ENCODE assay signal across 9 mouse cellular contexts in genomic region chr17:25809606-25810340, GRCm38 (mm10). TPM values are rescaled to one million over a fixed set of nuclear protein-coding genes. Genes with fewer than 3 reads are reported as not detected.
DNase-seq lines count a peak whose midpoint lies in the region; ATAC-seq and TF ChIP-seq lines count a peak whose summit lies in the region.
"Had no signal": no experiment of that assay in that cellular context is flagged by ENCODE, and none has a peak within 500 bp of the region (broad histone marks: within the 10 kb centered on the region; RNA-seq: fewer than 3 reads in every experiment).

No protein-coding gene starts in this region.

- H3K4me2 ChIP-seq in heart, postnatal 0 days (ENCODE audit: low read depth, low read length), result peak overlapping the region; percentile 89
- peak overlapping the region; percentile 96 for H3K4me2 ChIP-seq in intestine, embryonic 16.5 days (ENCODE audit: low read depth, low read length)
- peak overlapping the region; percentile 94 for H3K4me2 ChIP-seq in neural tube, embryonic 15.5 days

- no peak overlapping the region for H3K27ac ChIP-seq in heart, postnatal 0 days (ENCODE audit: low read depth)
- H3K27ac ChIP-seq in intestine, embryonic 16.5 days (ENCODE audit: low read length), result no peak overlapping the region
- peak overlapping the region; percentile 98 for H3K27ac ChIP-seq in neural tube, embryonic 15.5 days (replicated peaks)

- H3K36me3 ChIP-seq in heart, postnatal 0 days (replicated peaks; ENCODE audit: control insufficient read depth, insufficient read depth, low read length), result no peaks in the 10 kb centered on the region
- no peaks in the 10 kb centered on the region for H3K36me3 ChIP-seq in intestine, embryonic 16.5 days (ENCODE audit: control insufficient read depth, insufficient read depth, low read length)
- no peaks in the 10 kb centered on the region for H3K36me3 ChIP-seq in neural tube, embryonic 15.5 days

- no peak for DNase-seq in heart, postnatal 0 days (ENCODE audit: low spot score)
- no peak for DNase-seq in heart, postnatal 4 days
- DNase-seq in MN1 (ENCODE audit: low spot score), result peak; percentile 82
- no peak for DNase-seq in spleen, postnatal 4 days (ENCODE audit: low spot score in 2 of 2)

- no peaks in the 10 kb centered on the region for H3K9me3 ChIP-seq in heart, postnatal 0 days (replicated peaks; ENCODE audit: control insufficient read depth, low read length)
- no peaks in the 10 kb centered on the region for H3K9me3 ChIP-seq in intestine, embryonic 16.5 days (ENCODE audit: control insufficient read depth, low read length)
- H3K9me3 ChIP-seq in neural tube, embryonic 15.5 days (replicated peaks), result no peaks in the 10 kb centered on the region

- 14% methylated on average over 25 of the region's 25 CpGs for WGBS in heart, postnatal 0 days
- 13% methylated on average over 25 of the region's 25 CpGs for WGBS in intestine, embryonic 16.5 days
- 4% methylated on average over 25 of the region's 25 CpGs for WGBS in neural tube, embryonic 15.5 days

- H3K4me3 ChIP-seq in heart, postnatal 0 days (ENCODE audit: low read depth, low read length), result peak overlapping the region; percentile 57
- H3K4me3 ChIP-seq in intestine, embryonic 16.5 days (ENCODE audit: low read length), result peak overlapping the region; percentile 71
- peak overlapping the region; percentile 96 for H3K4me3 ChIP-seq in neural tube, embryonic 15.5 days (replicated peaks)

- no peak for TF ChIP-seq EP300 in heart, postnatal 0 days (IDR thresholded peaks at IDR 0.05; ENCODE audit: low read depth)

- no peak for TF ChIP-seq CTCF in heart, postnatal 0 days (IDR thresholded peaks at IDR 0.05; ENCODE audit: low read depth)

- ATAC-seq in heart, postnatal 0 days (ENCODE audit: insufficient read depth, low read depth), result no peak
- ATAC-seq in common myeloid progenitor, adult 5-6 weeks (replicated peaks; ENCODE audit: low read depth, poor library complexity, severe bottlenecking), result peak; percentile 28; the same call in 1 of the 2 replicates
- peak; percentile 19; the same call in 1 of the 2 replicates for ATAC-seq in intestine, embryonic 16.5 days
- ATAC-seq in neural tube, embryonic 15.5 days (ENCODE audit: low FRiP score), result peak; percentile 40
- no peak for ATAC-seq in activated CD4-positive, CD25-positive, alpha-beta regulatory T cell, adult 4 months

- peaks cover 6% of the 10 kb centered on the region; the same call in 1 of the 2 replicates for H3K4me1 ChIP-seq in heart, postnatal 0 days (ENCODE audit: control insufficient read depth, insufficient read depth)
- H3K4me1 ChIP-seq in intestine, embryonic 16.5 days (ENCODE audit: control insufficient read depth, insufficient read depth, low read length), result peaks cover 11% of the 10 kb centered on the region
- H3K4me1 ChIP-seq in neural tube, embryonic 15.5 days, result peaks cover 56% of the 10 kb centered on the region

- H3K9ac ChIP-seq in heart, postnatal 0 days (replicated peaks; ENCODE audit: low read depth, low read length), result 0 out of 2 replicates have a peak overlapping the region, but pooled peaks have one; percentile 19
- H3K9ac ChIP-seq in intestine, embryonic 16.5 days (ENCODE audit: low read depth, low read length), result peak overlapping the region; percentile 64
- H3K9ac ChIP-seq in neural tube, embryonic 15.5 days (replicated peaks), result peak overlapping the region; percentile 97

- H3K27me3 ChIP-seq in heart, postnatal 0 days (ENCODE audit: control insufficient read depth, insufficient read depth, low read length), result peaks cover 60% of the 10 kb centered on the region
- H3K27me3 ChIP-seq in intestine, embryonic 16.5 days (replicated peaks; ENCODE audit: control insufficient read depth, insufficient read depth, low read length), result peaks cover 22% of the 10 kb centered on the region
- H3K27me3 ChIP-seq in neural tube, embryonic 15.5 days (replicated peaks), result no peaks in the 10 kb centered on the region

RNA-seq across cellular contexts. Expression of gene Fbxl16, which starts 0.9 kb away (rescaled TPM):
- 2.1 TPM in 1 of 2 replicates, not detected in the other for total RNA-seq in heart, postnatal 0 days (2014; rRNA removed; ENCODE audit: low replicate concordance)
- 0.25 and 0.48 TPM in 2 replicates for polyA plus RNA-seq in heart, postnatal 0 days (2015; fragmentation: Nextera tagmentation; extraction: Ambion mirVana)
- 1 to 10 TPM in 1 of 2 experiments, under 1 TPM in 1; 0.93 to 1.2 TPM for total RNA-seq in heart, postnatal 4 days (2021)
- 0.18 TPM in 1 of 2 replicates, not detected in the other for total RNA-seq in common myeloid progenitor, adult 5-6 weeks (2017)
- polyA plus RNA-seq in intestine, embryonic 16.5 days (2015; fragmentation: Nextera tagmentation; extraction: Ambion mirVana), result 2.2 and 2.4 TPM in 2 replicates
- polyA plus RNA-seq in neural tube, embryonic 15.5 days (2015; fragmentation: Nextera tagmentation; extraction: Ambion mirVana), result 31.3 and 40.9 TPM in 2 replicates
- polyA plus RNA-seq in activated CD4-positive, CD25-positive, alpha-beta regulatory T cell, adult 4 months (2017; shearing (Covaris generic)), result under 1 TPM in 1 of 2 experiments, not detected in 1; 0.16 TPM

RNA-seq across cellular contexts. Expression of gene Metrn, which starts 12.8 kb away (rescaled TPM):
- 38.5 and 75.3 TPM in 2 replicates for total RNA-seq in heart, postnatal 0 days (2014; rRNA removed; ENCODE audit: low replicate concordance)
- polyA plus RNA-seq in heart, postnatal 0 days (2015; fragmentation: Nextera tagmentation; extraction: Ambion mirVana), result 18.2 and 21.0 TPM in 2 replicates
- 10 to 100 TPM; 48.4 to 49.3 TPM for total RNA-seq in heart, postnatal 4 days (2021)
- 26.7 and 27.8 TPM in 2 replicates for total RNA-seq in common myeloid progenitor, adult 5-6 weeks (2017)
- polyA plus RNA-seq in intestine, embryonic 16.5 days (2015; fragmentation: Nextera tagmentation; extraction: Ambion mirVana), result 34.6 and 37.0 TPM in 2 replicates
- polyA plus RNA-seq in neural tube, embryonic 15.5 days (2015; fragmentation: Nextera tagmentation; extraction: Ambion mirVana), result 72.7 and 75.2 TPM in 2 replicates
- polyA plus RNA-seq in activated CD4-positive, CD25-positive, alpha-beta regulatory T cell, adult 4 months (2017; shearing (Covaris generic)), result 1 to 10 TPM; 2.2 to 4.6 TPM

RNA-seq across cellular contexts. Expression of gene Wdr24, which starts 13.7 kb away (rescaled TPM):
- 13.3 and 20.8 TPM in 2 replicates for total RNA-seq in heart, postnatal 0 days (2014; rRNA removed; ENCODE audit: low replicate concordance)
- polyA plus RNA-seq in heart, postnatal 0 days (2015; fragmentation: Nextera tagmentation; extraction: Ambion mirVana), result 9.6 and 10.5 TPM in 2 replicates
- total RNA-seq in heart, postnatal 4 days (2021), result 10 to 100 TPM in 1 of 2 experiments, 1 to 10 TPM in 1; 10.0 to 12.3 TPM
- total RNA-seq in common myeloid progenitor, adult 5-6 weeks (2017), result 10.2 and 21.0 TPM in 2 replicates
- 23.4 and 25.5 TPM in 2 replicates for polyA plus RNA-seq in intestine, embryonic 16.5 days (2015; fragmentation: Nextera tagmentation; extraction: Ambion mirVana)
- 26.5 and 29.9 TPM in 2 replicates for polyA plus RNA-seq in neural tube, embryonic 15.5 days (2015; fragmentation: Nextera tagmentation; extraction: Ambion mirVana)
- 10 to 100 TPM; 11.9 to 17.9 TPM for polyA plus RNA-seq in activated CD4-positive, CD25-positive, alpha-beta regulatory T cell, adult 4 months (2017; shearing (Covaris generic))

RNA-seq across cellular contexts. Expression of gene AC134908.4, which starts 14.3 kb away (rescaled TPM):
- total RNA-seq in heart, postnatal 0 days (2014; rRNA removed; ENCODE audit: low replicate concordance), result not detected in 2 replicates
- polyA plus RNA-seq in heart, postnatal 0 days (2015; fragmentation: Nextera tagmentation; extraction: Ambion mirVana), result 0.66 TPM in 1 of 2 replicates, not detected in the other
- total RNA-seq in heart, postnatal 4 days (2021), result 1 to 10 TPM in 1 of 2 experiments, under 1 TPM in 1; 0.86 to 1.2 TPM
- total RNA-seq in common myeloid progenitor, adult 5-6 weeks (2017), result 4.3 TPM in 1 of 2 replicates, not detected in the other
- not detected in 2 replicates for polyA plus RNA-seq in intestine, embryonic 16.5 days (2015; fragmentation: Nextera tagmentation; extraction: Ambion mirVana)
- 3.1 TPM in 1 of 2 replicates, not detected in the other for polyA plus RNA-seq in neural tube, embryonic 15.5 days (2015; fragmentation: Nextera tagmentation; extraction: Ambion mirVana)
- polyA plus RNA-seq in activated CD4-positive, CD25-positive, alpha-beta regulatory T cell, adult 4 months (2017; shearing (Covaris generic)), result not detected
- total RNA-seq: left cerebral cortex, postnatal 14 days had no signal

RNA-seq across cellular contexts. Expression of gene Fam173a, which starts 17.1 kb away (rescaled TPM):
- 32.0 and 32.5 TPM in 2 replicates for total RNA-seq in heart, postnatal 0 days (2014; rRNA removed; ENCODE audit: low replicate concordance)
- polyA plus RNA-seq in heart, postnatal 0 days (2015; fragmentation: Nextera tagmentation; extraction: Ambion mirVana), result 55.6 and 63.1 TPM in 2 replicates
- total RNA-seq in heart, postnatal 4 days (2021), result 10 to 100 TPM; 41.0 to 44.2 TPM
- 47.9 and 51.1 TPM in 2 replicates for total RNA-seq in common myeloid progenitor, adult 5-6 weeks (2017)
- 111 and 112 TPM in 2 replicates for polyA plus RNA-seq in intestine, embryonic 16.5 days (2015; fragmentation: Nextera tagmentation; extraction: Ambion mirVana)
- 94.0 and 94.1 TPM in 2 replicates for polyA plus RNA-seq in neural tube, embryonic 15.5 days (2015; fragmentation: Nextera tagmentation; extraction: Ambion mirVana)
- polyA plus RNA-seq in activated CD4-positive, CD25-positive, alpha-beta regulatory T cell, adult 4 months (2017; shearing (Covaris generic)), result 100 to 1,000 TPM; 196 to 238 TPM

Comparison
In these comparisons a context has a peak if more than half of its experiments do, and no peak if none do; other contexts are left out.
1. ATAC-seq: peak in common myeloid progenitor, adult 5-6 weeks (single experiment), intestine, embryonic 16.5 days (single experiment) and neural tube, embryonic 15.5 days (single experiment); none in heart, postnatal 0 days (single experiment) and activated CD4-positive, CD25-positive, alpha-beta regulatory T cell, adult 4 months (single experiment).
2. H3K9ac ChIP-seq: peak in every context shown above with its lines; median percentile 97 in neural tube, embryonic 15.5 days; 64 in intestine, embryonic 16.5 days; 19 in heart, postnatal 0 days.
3. Peak in every context shown above with its lines, with median percentiles within 50 percentile points of each other: H3K4me2 ChIP-seq and H3K4me3 ChIP-seq.